Mouse (Mus musculus): Measurements from ENCODE around the gene Neurod6.
A peak's percentile ranks its signal among the peaks of the same experiment; 100 is the strongest.
"Not testable (repeated sequence)": the region's sequence is repeated elsewhere in the genome, so short reads cannot be mapped to it uniquely, and the experiment has no call there.

The Neurod6 gene

GRCm38 (mm10) chr6:55680974-55681373, at the start of gene Neurod6:
TSS of gene Neurod6 (minus strand) at chr6:55681263.
- DNase-seq (ENCODE audit: low read depth, low spot score): no peak

DNA sequence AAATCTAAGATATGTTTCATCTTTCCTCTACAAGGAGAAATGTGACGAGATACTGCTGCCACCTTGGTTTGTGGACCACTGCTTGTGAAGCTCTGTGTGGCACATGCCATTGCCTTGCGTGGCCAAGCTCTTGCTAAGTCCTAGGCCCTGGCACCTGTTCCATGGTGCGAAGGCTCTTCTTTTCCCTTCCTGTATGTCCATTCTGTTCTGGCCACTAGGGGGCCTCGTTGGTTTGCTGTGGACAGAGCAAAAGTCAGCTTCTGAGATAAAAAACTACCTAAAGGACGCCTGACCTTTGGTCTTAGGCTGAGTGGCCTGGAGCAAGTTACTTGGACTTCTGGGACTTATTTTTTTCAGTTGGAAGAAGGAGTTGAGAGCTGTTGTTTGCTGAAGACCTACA, 36.1 kb upstream of the Neurod6 start:
- peak; percentile 26 for DNase-seq (ENCODE audit: low read depth, low spot score)

DNA sequence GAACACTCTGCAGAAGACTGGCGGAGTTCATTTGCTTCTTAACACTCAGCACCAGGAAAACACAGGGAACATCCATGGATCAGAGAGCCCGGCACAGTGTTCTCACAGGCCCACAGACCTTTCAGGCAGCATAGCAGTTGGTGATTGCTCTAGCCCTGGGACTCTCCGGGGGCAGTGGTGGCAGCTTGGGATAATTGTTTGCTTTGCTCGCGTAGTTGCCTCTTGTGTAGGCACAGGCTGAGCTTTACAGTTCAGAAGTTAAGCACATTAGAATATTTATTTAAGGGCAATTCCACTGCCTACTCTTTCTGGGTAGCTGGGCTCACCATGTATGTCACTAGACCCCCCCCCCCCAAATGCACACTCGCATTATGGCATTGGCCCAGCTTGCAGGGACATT, 34.4 kb upstream of the Neurod6 start:
- DNase-seq (ENCODE audit: low read depth, low spot score): no peak

DNA sequence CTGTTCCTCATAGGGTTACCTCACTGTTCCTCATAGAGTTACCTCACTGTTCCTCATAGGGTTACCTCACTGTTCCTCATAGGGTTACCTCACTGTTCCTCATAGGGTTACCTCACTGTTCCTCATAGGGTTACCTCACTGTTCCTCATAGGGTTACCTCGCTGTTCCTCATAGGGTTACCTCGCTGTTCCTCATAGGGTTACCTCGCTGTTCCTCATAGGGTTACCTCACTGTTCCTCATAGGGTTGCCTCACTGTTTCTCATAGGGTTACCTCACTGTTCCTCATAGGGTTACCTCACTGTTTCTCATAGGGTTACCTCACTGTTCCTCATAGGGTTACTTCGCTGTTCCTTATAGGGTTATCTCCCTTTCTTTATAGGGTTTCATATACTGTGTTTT, 29.9 kb upstream of the Neurod6 start:
- not testable (repeated sequence) for DNase-seq (ENCODE audit: low read depth, low spot score)

GRCm38 (mm10) chr6:55704759-55705104, 23.7 kb upstream of the Neurod6 start:
- no peak for DNase-seq (ENCODE audit: low read depth, low spot score)

GRCm38 (mm10) chr6:55704061-55704758, 23.1 kb upstream of the Neurod6 start:
- DNase-seq (ENCODE audit: low read depth, low spot score): no peak

DNA sequence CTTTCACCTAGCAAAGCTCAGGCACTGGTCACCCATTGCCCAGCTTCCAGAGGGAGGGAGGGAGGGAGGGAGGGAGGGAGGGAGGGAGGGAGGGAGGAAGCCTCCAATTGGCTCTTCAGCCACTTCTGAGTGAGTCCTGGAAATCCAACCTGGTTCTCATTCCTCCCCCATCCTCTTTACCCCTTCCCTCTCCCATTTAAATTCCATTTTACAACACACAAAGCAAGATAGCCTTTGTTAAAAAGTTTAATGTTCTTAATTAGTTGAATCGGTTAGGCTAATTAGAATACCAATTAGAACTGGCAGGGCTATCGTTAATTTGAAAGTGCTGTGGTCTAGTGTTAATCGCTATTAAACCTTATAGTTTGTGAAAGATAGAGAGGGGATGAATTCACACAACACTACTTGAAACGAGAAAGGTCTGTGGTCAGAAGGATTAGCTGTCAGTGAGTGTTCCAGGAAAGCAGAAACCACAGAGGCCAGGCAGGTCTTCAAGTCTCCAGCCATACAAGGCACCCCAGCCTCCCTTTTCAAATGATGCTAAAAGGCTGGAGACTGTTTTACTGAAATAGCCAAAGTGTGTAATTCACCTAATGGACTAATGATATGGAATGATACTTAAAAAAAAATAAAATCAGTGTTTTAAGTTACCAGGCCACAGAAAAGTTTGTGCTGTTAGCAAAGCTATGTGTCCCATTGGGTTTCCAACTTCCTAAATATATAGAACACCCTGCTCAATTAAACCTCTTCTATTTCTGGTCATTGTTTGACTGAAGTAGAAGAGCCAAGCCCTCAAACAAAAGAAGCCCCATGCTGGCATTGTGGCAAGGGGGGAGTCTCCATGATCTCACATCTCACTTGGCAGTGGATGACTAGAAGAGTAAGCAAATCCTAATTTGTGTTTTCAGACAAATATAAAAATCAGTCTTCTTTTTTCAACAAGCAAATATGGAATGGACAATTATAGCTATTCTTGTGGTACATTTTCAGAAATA, 19.6 kb upstream of the Neurod6 start:
- no peak for DNase-seq (ENCODE audit: low read depth, low spot score)

GRCm38 (mm10) chr6:55690015-55690531, 9.0 kb upstream of the Neurod6 start:
- DNase-seq (ENCODE audit: low read depth, low spot score): no peak

- no peak for DNase-seq (ENCODE audit: low read depth, low spot score)
These were observed 2.4 kb upstream of the Neurod6 start for GRCm38 (mm10) chr6:55683506-55683905.

- DNase-seq (ENCODE audit: low read depth, low spot score): no peak
These were observed 1.8 kb upstream of the Neurod6 start for GRCm38 (mm10) chr6:55682886-55683285.

DNA sequence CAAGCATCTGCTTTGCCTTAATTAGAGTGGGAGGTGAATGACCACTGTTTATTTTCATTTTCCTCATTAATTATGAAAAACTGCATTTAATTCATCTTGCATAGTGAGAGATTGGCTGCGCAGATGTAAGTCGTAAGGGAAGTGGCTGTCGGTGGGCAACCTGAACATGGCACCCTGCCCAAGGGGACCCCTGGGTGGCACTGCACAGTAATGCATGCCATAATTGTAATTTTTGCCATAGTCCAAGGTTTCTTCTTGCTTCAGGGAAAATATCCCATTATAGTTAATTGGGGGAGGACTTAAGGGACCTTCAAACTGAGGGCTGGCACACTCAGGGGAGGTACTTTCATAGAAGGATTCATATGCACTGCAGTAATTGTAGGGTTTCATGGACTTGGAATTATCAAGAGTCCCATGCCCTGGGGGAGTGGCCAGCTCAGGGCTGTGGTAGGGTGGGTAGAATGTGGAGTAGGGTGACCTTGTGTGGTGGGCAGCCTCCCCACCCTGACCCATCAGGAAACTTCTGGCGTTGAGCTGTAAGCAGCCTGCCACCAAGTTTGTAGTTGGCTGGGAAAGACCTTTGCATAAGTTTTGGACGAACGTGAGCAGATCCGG, 2.4 kb downstream of the Neurod6 start:
- no peak for DNase-seq (ENCODE audit: low read depth, low spot score)

GRCm38 (mm10) chr6:55677326-55677725, 3.7 kb downstream of the Neurod6 start:
- DNase-seq (ENCODE audit: low read depth, low spot score): no peak

DNA sequence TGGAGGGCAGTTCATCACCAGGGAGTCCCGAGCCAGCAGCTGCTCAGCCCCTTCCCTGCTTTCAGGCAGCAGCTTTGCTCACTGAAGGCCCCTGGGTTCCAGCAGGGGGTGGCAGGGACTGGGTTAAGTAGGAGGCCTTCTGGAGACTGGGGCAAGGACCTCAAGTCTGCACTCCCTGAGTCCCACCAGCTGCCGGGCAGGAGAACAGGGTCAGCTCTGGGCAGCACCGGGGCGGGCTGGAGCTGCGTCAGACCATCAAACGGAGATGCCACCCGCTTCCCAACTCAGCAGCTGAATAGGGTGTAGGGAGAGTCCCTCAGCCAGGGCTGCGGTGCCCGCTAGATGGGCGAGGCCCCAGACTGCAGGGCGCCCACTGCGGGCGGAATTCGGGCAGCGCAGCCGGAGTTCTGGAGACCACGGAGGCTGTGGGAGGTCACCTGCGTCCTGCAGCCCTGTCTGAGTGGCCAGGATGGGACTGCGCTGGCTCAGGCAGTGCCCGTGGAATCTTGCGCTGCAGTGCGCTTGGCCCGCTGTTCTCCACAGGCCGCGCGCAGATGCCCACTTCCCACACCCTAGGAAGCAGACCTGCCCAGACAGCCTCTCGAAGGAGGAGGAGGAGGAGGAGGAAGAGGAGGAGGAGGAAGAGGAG, 4.3 kb downstream of the Neurod6 start:
- DNase-seq (ENCODE audit: low read depth, low spot score): no peak

DNA sequence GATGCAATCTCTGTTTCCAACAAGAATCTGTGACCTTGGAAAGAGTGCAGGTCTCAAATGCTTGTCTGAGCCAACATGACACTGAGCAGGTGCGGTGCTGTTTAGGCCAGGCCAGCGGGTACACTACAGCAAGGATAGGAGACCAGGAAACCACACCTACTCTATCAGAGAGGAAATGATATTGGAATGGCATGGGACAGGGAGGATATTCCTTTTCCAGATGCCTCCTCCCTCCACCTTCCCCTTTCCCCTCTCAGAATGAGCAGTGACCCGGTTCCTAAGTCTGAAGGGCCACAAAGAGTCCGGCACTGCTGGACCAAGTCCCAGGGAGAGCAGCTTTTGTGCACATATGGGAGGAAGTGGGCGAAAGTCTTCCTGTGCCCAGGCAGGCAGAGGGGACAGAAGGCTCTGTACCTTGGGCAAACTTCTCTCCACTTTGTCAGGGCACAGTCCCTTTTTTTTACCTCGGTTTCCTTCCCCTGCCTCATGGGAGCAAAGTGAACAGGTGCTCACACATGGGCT, 4.9 kb downstream of the Neurod6 start:
- DNase-seq (ENCODE audit: low read depth, low spot score): no peak

DNA sequence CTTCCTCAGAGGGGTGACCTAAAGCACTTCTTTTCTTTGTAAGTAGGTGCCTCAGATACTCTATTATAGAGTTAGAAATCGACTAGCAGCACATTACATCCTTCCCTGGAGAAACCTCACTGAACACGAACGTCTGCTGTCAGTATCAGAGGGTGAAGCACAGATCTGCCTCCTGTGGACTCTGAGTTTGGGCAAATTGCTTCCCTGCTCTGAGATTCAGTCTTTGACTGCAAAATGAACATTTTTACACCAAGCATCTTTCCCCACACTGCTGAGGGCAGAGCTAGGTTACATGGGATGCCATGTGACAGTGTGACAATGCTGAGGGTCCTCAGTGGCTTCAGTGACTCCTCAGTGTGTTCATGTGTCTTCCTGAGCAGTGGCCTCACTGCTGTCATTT, 13.3 kb downstream of the Neurod6 start:
- DNase-seq (ENCODE audit: low read depth, low spot score): no peak

DNA sequence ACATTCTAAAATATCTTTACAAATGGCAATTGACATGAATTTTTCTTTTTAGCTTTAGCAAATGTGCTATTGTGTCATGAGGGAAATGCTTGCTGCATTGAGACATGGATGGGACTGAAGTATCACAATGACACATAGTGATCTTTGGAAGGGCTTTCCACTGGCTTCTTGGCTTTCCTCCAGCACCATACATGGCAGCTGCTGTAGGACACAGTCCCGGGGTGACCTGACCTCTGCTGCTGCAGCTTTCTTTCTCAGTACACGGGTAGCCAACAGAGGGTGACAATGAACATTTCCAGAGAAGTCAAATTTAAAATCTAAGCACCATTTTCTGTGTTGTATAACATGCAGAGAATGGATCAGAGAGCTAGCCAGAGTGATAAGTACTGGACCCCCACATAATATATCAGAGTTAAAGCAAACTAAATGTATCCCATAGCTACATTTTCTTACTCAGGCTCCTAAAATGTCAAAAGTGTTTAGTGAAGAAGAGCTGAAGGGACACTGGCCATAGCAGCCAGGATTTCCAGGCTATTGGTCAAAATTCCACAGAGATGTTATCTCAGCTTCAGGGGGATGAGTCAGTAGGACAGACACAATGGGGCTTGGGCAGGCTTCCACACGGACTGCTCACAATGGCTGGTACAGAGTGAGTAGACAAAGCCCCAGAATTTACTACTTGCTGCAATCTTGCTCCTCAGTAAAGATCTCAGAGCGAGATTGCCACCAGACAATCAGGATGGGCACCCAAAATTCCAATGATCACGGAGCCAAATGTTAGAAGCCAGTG, 19.7 kb downstream of the Neurod6 start:
- DNase-seq (ENCODE audit: low read depth, low spot score): no peak

DNA sequence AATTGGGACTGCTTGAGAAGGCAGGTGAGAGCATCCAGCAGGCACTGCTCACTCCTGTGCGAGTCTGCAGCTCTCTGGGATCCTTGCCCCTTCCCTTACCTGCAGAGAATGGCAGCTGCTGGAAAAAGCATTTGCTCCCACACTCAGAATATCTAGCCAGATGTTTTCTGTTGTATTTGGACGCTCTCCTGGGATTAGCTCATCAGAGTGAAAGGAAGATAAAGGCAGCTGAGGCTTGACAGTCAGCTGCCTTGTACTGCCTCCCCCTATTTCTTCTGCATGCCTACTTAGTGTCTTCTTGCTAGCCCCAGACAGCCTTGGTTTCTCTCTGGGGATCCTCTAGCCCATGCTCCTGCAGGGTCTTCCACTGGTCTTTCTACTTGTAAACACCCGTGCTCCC, 31.1 kb downstream of the Neurod6 start:
- no peak for DNase-seq (ENCODE audit: low read depth, low spot score)

DNA sequence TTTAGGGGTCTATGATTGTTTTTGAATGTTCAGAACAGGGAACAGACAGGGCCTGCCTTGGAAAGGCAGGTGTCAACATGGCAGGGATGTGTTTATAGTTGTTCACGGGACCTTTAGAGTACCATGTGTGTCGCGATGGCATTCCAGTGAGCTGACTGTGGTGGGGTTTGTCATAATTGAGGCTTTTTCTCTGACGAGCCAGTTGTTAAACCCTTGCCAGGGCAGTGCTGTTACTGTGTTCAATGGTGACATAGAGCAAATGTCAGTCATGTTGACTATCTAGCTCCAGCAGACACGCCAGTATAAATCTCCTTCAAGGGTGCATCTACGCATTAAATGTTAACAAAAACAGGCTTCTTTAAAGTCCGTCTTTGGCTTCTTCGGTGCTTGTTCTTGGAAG, 31.5 kb downstream of the Neurod6 start:
- no peak for DNase-seq (ENCODE audit: low read depth, low spot score)

GRCm38 (mm10) chr6:55648886-55649285, 32.2 kb downstream of the Neurod6 start:
- DNase-seq (ENCODE audit: low read depth, low spot score): no peak

DNA sequence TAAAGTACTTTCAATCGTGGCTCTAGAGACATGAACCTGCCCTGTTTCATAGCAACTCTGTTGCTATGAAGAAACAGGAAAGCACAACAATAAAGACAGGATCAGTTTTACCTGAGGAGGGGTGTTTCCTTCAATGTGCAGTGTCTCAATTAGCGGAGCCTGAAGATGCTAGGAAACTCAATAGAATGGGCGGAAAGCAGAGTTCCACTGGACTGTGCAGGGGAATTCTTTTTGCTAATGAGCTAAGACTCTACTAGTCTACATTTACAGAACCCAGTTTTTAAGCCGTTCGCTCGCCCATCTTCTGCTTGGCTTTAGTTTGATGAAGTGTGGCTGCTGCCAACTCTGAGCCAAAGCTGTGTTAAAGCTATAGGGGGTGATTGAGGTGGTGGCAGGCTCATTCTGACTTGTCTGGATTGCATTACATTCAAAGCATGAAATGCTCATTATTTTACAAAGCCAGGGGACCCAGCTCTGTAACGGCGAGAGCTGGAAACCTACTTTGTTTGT, 33.2 kb downstream of the Neurod6 start:
- no peak for DNase-seq (ENCODE audit: low read depth, low spot score)

Measured in WW6 (cell line).